Mouse (Mus musculus) G1E (cell line): ENCODE measurements around the gene 4930558K02Rik. TPM values are rescaled to one million over a fixed set of nuclear protein-coding genes. Genes with fewer than 3 reads are reported as not detected.

ENCODE experiments used
- ATAC-seq: 2 replicates; pipeline ENCODE4 v1.8.0; 2016; ENCODE audit warnings: mild to moderate bottlenecking; ENCODE audit not compliant: insufficient number of reproducible peaks, poor library complexity, low FRiP score, severe bottlenecking; ENCODE audit errors: extremely low read depth
- DNase-seq: peaks from one replicate; pipeline ENCODE4 v3.0.0; 2012; ENCODE audit warnings: low spot score
- H3K27me3 ChIP-seq: 2 replicates; pipeline ENCODE4 v1.6.1; 2012; ENCODE audit warnings: mild to moderate bottlenecking, low read length, inconsistent platforms; ENCODE audit not compliant: insufficient read depth
- H3K36me3 ChIP-seq: replicated peaks from 2 replicates; pipeline ENCODE3; 2012; ENCODE audit warnings: mild to moderate bottlenecking, inconsistent platforms
- H3K4me1 ChIP-seq: 2 replicates; pipeline ENCODE4 v1.6.1; 2012; ENCODE audit warnings: low read depth, low read length, inconsistent platforms, mixed read lengths; ENCODE audit not compliant: insufficient read depth
- H3K4me3 ChIP-seq: 2 replicates; pipeline ENCODE4 v1.5.1; 2012; ENCODE audit warnings: low read depth, mild to moderate bottlenecking, inconsistent platforms, low read length, moderate library complexity, mixed read lengths
- H3K9me3 ChIP-seq: replicated peaks from 2 replicates; pipeline ENCODE4 v1.6.1; 2012; ENCODE audit warnings: inconsistent platforms
- CTCF ChIP-seq: IDR thresholded peaks from 2 replicates; pipeline ENCODE4 v1.5.1; 2012; ENCODE audit warnings: low read depth, low read length, inconsistent platforms, mixed read lengths
- GATA1 ChIP-seq: IDR thresholded peaks from 2 replicates; pipeline ENCODE4 v1.6.1; 2012; ENCODE audit warnings: borderline replicate concordance, low read length, inconsistent platforms, mixed read lengths
- GATA2 ChIP-seq: IDR thresholded peaks from 2 replicates; pipeline ENCODE4 v1.6.1; 2012; ENCODE audit warnings: low read depth, low read length, inconsistent platforms, borderline replicate concordance
- POLR2AphosphoS5 ChIP-seq: IDR thresholded peaks from 2 replicates; pipeline ENCODE4 v1.6.1; 2012; ENCODE audit warnings: low read depth, low read length, inconsistent platforms; ENCODE audit not compliant: insufficient replicate concordance
- TAL1 ChIP-seq: conservative IDR thresholded peaks from 2 replicates; pipeline ENCODE4 v1.6.1; 2012; ENCODE audit warnings: low read depth, low read length, inconsistent platforms, mixed read lengths
- polyA plus RNA-seq: library from polyadenylated mRNA; stranded (reverse); fragments of >175 nt; gene quantifications from 2 replicates; pipeline ENCODE4 v1.2.3, GENCODE M21; 2012
- total RNA-seq, 2 experiments: library from RNA; stranded (forward) in 1 of 2; stranded (reverse) in 1 of 2; fragments of 200-1000 nt in 1 of 2; fragments of >200 nt in 1 of 2; fragmentation: Nextera tagmentation in 1 of 2; gene quantifications; 2 replicates each; pipeline ENCODE4 v1.2.3; 2014 to 2017

4930558K02Rik gene
- total and polyA plus RNA-seq, 3 experiments: not detected

- Histone ChIP-seq H3K4me1 (peaks cover 51% of the 10 kb centered on the region), H3K27me3 (no peaks in the 10 kb centered on the region), H3K9me3 (no peaks in the 10 kb centered on the region), H3K4me3 (no peak overlapping the region), H3K36me3 (peaks cover 20% of the 10 kb centered on the region)
- DNase-seq (no peak), ATAC-seq (no peak)
- TF ChIP-seq CTCF (no peak), POLR2AphosphoS5 (no peak), TAL1 (no peak), GATA1 (no peak), GATA2 (no peak)
Observed at GRCm38 (mm10) chr1:161972233-161972632, 7.2 kb downstream of the 4930558K02Rik start.

DNA sequence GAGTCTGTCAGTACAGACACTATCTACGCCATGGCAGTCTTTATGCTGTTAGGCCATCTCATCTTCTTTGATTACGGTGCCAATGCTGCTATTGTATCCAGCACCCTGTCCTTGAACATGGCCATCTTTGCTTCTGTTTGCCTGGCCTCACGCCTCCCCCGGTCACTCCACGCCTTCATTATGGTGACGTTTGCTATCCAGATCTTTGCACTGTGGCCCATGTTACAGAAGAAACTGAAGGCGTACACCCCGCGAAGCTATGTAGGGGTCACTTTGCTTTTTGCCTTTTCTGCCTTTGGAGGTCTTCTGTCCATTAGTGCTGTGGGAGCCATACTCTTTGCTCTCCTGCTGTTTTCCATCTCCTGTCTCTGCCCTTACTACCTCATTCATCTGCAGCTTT is 8.6 kb downstream of the 4930558K02Rik start:
- H3K4me1 ChIP-seq: peaks cover 45% of the 10 kb centered on the region
- H3K27me3 ChIP-seq: no peaks in the 10 kb centered on the region
- DNase-seq: no peak
- no peak overlapping the region; the same call in 1 of the 2 replicates for H3K4me3 ChIP-seq
- no peak for ATAC-seq
- TF ChIP-seq CTCF: no peak
- TF ChIP-seq POLR2AphosphoS5: no peak
- no peak for TF ChIP-seq GATA2
- no peak for TF ChIP-seq TAL1
- TF ChIP-seq GATA1: no peak
- H3K36me3 ChIP-seq: peaks cover 20% of the 10 kb centered on the region
- H3K9me3 ChIP-seq: no peaks in the 10 kb centered on the region

GRCm38 (mm10) chr1:161968589-161969407 is 10.6 kb downstream of the 4930558K02Rik start, which contains the start of gene Pigc:
Pigc (plus strand) TSS chr1:161969186.
- ATAC-seq: peak; percentile 98
- TF ChIP-seq CTCF (0 out of 2 replicates have a peak, but pooled peaks have one; percentile 28), GATA2 (no peak)
- H3K9me3 ChIP-seq: no peaks in the 10 kb centered on the region

DNA sequence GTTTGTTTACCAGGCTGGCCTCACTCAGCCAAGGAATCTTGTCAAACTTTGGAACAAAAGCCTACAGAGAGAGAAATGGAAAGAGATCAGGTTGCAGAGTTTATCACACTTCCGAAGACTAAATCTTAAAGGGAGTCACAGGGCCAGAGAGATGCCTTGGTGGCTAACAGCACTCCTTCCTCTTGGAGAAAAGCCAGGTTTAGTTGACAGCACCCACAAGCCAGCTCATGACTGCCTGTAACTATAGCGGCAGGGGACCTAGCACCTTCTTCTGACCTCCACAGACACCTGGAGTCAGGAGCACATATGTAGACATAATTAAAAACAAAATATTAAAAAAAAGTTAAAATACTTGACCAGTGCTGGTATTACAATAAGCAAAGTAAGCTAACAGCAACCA is 11.5 kb downstream of the 4930558K02Rik start:
- no peak for DNase-seq
- no peaks in the 10 kb centered on the region for H3K9me3 ChIP-seq
- H3K4me1 ChIP-seq: peaks cover 28% of the 10 kb centered on the region
- TF ChIP-seq GATA1: no peak
- TF ChIP-seq CTCF: no peak
- TF ChIP-seq GATA2: no peak
- TF ChIP-seq TAL1: no peak
- TF ChIP-seq POLR2AphosphoS5: no peak
- H3K27me3 ChIP-seq: peaks cover 4% of the 10 kb centered on the region
- no peak overlapping the region for H3K4me3 ChIP-seq
- H3K36me3 ChIP-seq: peaks cover 18% of the 10 kb centered on the region
- ATAC-seq: no peak

More at GRCm38 (mm10) chr1:161968589-161969407, 10.6 kb downstream of the 4930558K02Rik start, which contains the start of gene Pigc:
- peak within 1 kb of the TSS; percentile 75 for H3K4me3 ChIP-seq
- H3K27me3 ChIP-seq: peaks cover 4% of the 10 kb centered on the region
- H3K4me1 ChIP-seq: peaks cover 30% of the 10 kb centered on the region
- peak; percentile 86 for DNase-seq
- peaks cover 20% of the 10 kb centered on the region for H3K36me3 ChIP-seq

- no peaks in the 10 kb centered on the region for H3K9me3 ChIP-seq
- peaks cover 8% of the 10 kb centered on the region for H3K27me3 ChIP-seq
- no peak overlapping the region for H3K4me3 ChIP-seq
- no peak for TF ChIP-seq POLR2AphosphoS5
- peak; percentile 37; the same call in 1 of the 2 replicates for TF ChIP-seq CTCF
- no peak; the same call in 1 of the 2 replicates for ATAC-seq
- H3K36me3 ChIP-seq: no peaks in the 10 kb centered on the region
- H3K4me1 ChIP-seq: peaks cover 16% of the 10 kb centered on the region
- DNase-seq: no peak
Observed at GRCm38 (mm10) chr1:161962465-161963377, 16.7 kb downstream of the 4930558K02Rik start.

- H3K4me3 ChIP-seq: no peak overlapping the region
Observed at GRCm38 (mm10) chr1:161957964-161958950, 21.2 kb downstream of the 4930558K02Rik start.

More at GRCm38 (mm10) chr1:161957964-161958950, 21.2 kb downstream of the 4930558K02Rik start:
- H3K9me3 ChIP-seq: no peaks in the 10 kb centered on the region
- H3K27me3 ChIP-seq: peaks cover 7% of the 10 kb centered on the region
- peaks cover 13% of the 10 kb centered on the region for H3K4me1 ChIP-seq
- TF ChIP-seq CTCF (no peak), TAL1 (no peak), GATA2 (no peak), POLR2AphosphoS5 (no peak), GATA1 (no peak)
- no peaks in the 10 kb centered on the region for H3K36me3 ChIP-seq
- ATAC-seq: no peak
- no peak for DNase-seq
